Mouse (Mus musculus): ENCODE measurements around the gene Itpr2.

The Itpr2 gene

GRCm38 (mm10) chr6:146281176-146281899, 220.7 kb downstream of the Itpr2 start:
- intact Hi-C loops (cut with DNase I) = loop anchor here (5.0 kb wide), 1 partner anchor 56 kb away; no protein-coding TSS in a partner anchor

- intact Hi-C loops (cut with DNase I) = loop anchor here (5.0 kb wide), 1 partner anchor 446 kb away; no protein-coding TSS in a partner anchor
These were observed 228.8 kb downstream of the Itpr2 start for GRCm38 (mm10) chr6:146273256-146273655.

GRCm38 (mm10) chr6:146272253-146273036, 229.6 kb downstream of the Itpr2 start:
- intact Hi-C loops (cut with DNase I) = loop anchor here (5.0 kb wide), 1 partner anchor 445 kb away; no protein-coding TSS in a partner anchor

DNA sequence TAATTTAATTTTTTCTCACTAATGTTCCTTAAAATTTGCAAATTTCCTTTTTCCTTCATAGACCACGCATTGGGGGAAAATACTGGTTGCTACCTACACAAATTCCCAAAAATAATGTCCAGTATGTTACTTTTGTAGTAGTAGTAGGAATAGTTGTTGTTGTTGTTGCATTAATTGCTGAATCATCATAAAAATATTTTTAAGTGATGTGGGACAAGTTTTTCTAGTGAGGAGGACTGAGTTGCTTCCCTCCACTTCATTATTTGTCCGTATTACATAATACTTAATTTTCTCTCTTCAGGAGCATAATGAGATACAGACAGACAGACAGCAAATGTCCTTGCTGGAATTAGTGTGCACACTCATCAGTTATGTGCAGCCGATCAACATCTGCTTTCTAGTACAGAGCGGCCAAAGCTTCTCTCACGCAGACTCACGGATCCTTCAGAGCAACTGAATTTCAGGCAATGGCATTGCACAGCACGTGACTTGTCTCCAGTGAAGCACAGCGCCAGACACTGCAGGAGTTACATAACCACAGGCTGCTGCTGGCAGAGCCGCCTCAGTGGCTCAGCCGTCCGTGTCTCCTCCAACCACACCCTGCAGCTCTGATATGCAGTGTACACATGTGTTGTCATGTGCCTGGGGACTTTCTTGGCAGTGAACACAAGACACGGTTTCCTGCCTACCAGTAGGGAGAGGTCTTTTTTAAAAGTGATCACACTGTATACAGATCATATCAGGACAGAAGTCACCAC, 231.1 kb downstream of the Itpr2 start:
- intact Hi-C loops (cut with DNase I) = loop anchor here (5.0 kb wide), 1 partner anchor 444 kb away; no protein-coding TSS in a partner anchor

DNA sequence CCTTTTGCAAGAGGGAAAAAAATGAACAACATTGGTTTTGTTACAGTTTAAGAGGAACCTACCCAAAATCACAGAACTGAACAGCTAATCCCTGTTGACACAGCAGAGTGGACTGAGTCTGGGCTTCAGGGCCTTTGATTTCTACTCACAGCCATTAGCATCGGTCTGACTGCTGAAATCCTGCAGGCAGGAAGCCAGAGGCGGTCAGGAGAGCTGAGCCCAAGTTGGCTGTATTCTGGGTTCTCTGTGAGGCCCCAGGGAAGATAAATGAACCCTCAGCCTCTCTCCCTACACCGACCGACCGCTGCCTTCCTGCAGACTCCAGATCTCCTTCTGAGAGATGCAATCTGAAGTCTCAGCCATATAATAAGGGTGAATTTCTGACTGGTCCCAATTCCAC, 231.9 kb downstream of the Itpr2 start:
- intact Hi-C loops (cut with DNase I) = loop anchor here (5.0 kb wide), 1 partner anchor 443 kb away; no protein-coding TSS in a partner anchor

- intact Hi-C loops (cut with DNase I) = no loop called here
These were observed 232.7 kb downstream of the Itpr2 start for GRCm38 (mm10) chr6:146269291-146269690.

GRCm38 (mm10) chr6:146260674-146261376, 241.2 kb downstream of the Itpr2 start:
- intact Hi-C loops (cut with DNase I) = no loop called here

DNA sequence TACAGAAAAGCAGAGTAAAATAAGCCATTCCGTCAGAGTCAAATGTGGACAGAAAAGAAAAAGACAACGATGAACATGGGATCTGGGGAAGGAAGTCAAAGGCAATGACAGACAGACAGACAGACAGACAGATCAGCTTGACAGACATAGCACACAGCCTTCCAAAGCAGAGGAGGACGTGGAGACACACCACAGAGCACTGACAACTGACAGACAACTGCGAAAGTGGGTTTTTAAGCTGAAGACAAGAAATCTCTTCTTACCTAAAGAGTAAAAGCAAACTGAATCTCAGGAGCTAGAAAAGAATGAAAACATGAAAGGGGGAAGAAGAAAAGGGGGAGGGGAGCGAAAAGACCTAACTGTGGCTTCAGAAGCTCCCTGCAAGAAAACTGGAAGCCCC, 243.3 kb downstream of the Itpr2 start:
- intact Hi-C loops (cut with DNase I) = no loop called here

DNA sequence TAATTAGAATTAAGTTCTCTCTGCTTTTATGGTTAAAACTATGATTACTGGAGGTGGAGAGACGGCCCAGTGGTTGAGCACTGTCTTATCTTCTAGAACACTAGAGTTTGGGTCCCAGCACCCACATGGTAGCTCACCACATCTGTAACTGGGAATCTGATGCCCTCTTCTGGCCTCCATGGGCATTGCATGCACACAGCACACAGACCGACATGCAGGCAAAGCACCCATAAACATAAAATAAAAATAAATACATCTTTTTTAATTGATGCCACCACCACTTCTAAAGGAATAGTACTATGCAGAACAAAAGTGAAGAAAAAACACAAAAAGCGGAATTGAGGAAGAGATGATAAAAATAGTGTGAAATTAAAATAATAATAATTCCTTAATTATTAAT, 243.8 kb downstream of the Itpr2 start:
- intact Hi-C loops (cut with DNase I) = no loop called here

DNA sequence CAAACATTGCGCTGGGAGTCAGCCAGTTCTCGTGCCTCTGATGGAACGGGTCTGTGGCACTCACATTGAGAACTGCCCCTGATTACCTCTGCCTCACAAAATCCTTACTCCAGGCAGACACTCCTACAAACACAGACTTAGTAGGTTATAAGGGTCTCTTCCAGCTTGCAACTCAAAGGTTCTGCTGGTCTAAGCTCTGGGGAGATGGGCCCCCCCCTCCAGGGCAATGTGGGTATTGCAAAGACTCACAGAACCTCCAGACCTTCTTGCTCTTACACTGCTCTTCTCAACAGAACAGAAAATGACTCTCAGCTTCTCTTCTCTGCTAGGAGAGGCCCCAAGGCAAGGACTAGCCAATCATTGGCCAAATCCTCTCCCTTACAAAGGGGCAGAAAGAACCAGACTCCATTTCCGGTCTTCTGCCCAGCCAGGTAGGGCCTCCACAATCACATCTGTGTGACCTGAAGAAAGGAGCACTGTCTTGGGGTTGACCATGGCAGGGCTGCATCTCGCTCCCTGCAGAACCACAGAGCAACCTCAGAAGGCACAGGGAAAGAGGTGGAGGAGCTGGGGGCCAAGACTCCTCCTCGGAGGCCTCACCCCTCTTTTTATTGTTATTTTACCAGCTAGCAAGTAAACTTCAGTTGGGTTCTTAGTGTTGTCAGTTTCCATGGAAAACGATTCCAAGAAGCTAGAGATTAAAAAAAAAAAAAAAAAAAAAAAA, 244.9 kb downstream of the Itpr2 start:
- intact Hi-C loops (cut with DNase I) = no loop called here

- intact Hi-C loops (cut with DNase I) = no loop called here
These were observed 245.6 kb downstream of the Itpr2 start for GRCm38 (mm10) chr6:146256401-146256800.

DNA sequence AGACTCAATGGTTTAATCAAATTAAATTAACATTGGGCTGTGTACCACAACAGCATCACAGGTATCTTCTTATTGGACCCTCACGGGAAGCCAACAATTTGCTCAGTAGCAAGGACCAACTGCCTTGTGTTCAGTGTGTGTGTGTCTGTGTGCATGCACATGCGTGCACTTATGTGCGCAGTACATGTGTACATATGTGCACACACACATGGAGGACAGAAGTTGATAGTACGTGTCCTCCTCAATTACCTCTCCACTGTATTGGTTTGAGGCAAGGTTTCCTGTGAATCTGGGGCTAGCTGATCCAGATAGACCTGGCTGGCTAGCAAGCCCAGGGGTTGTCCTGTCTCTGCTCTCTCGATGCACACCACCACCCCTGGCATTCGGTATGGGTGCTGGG, 246.4 kb downstream of the Itpr2 start:
- intact Hi-C loops (cut with DNase I) = no loop called here

DNA sequence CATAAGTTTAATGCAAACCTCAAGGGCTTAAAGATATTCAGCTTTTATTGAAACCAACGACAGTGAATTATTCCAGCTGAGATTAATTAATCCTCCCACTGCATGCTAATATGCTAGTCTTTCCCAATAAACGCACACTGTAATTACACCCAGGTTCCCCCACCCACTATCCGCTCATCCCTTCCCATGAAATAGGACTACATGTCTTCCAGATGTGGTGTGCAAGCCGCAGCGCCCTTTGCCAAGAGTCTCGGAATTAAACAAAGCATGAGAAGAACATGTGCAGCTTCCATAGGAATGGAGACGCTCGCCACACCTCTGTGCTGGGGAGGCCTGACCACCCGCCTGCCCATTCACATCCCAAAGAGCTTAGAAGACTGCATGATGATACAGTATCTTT, 247.1 kb downstream of the Itpr2 start:
- intact Hi-C loops (cut with DNase I) = no loop called here

- intact Hi-C loops (cut with DNase I) = no loop called here
These were observed 247.7 kb downstream of the Itpr2 start for GRCm38 (mm10) chr6:146254216-146254820.

- intact Hi-C loops (cut with DNase I) = no loop called here
These were observed 252.9 kb downstream of the Itpr2 start for GRCm38 (mm10) chr6:146249096-146249495.

DNA sequence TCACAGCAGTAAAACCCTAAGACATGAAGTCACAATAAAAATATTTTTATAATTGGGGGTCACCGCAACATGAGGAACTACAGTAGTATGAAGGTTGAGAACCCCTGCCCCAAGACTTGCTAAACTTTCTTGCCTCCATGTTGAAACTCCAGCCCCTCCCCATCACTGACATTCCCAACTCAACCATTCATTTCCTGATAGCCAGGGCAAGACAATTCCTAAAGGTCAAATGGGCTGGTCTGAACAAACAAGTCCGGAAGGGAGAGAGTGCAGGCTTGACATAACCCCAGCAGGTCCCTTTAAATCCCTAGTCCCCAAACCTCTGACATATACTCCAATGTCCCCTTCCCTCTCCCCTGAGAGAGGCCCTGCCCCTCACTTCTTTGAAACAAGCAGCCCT, 253.7 kb downstream of the Itpr2 start:
- intact Hi-C loops (cut with DNase I) = no loop called here

DNA sequence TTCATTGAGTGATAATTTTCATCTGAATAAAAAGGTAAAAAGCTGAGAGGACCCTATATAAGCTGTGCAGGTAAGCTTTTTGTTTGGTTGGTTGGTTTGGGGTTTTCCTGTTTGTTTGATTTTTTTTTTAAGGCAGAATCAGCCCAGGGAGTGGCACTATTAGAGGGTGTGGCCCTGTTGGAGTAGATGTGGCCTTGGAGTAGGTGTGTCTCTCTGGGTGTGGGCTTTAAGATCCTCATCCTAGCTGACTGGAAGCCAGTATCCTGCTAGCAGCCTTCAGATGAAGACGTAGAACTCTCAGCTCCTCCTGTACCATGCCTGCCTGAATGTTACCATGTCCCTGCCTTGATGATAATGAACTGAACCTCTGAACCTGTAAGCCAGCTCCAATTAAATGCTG, 254.1 kb downstream of the Itpr2 start:
- intact Hi-C loops (cut with DNase I) = no loop called here

DNA sequence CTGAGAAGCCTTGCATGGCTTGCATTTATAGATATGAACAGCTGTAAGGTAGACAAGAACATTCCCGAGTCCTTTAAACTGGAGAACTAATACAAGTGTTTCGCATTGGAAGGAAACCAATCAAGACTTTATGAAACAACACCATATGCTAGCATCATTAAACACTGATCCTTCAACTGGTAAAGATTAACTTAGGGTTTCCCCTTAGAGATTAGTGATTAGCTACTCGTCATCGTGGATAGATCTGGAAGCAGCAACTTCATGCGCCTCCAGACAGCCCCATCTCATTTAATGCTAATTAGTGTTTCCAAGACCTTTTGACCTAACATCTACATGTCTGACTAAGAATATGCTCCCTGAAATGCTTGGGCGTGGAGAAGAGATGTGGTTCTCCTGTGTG, 255.7 kb downstream of the Itpr2 start:
- intact Hi-C loops (cut with DNase I) = no loop called here

DNA sequence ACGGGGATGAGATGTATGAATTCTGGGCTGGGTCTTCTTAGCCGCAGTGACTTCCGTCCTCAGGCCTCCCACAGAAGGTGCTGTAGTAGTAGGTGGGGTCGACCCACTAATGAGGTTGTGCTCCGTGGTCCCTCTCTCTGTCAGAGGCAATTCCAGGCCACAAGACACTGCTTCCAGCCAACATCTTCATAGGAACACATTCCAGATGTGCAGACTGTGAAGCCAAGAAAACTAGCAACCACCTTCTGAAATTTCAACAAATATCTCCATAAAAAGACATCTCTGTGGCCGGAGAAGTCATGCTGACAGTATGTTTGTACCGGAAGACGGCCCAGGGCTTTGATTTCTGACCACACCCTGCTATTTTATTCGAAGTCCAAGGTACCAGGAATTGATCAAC, 256.1 kb downstream of the Itpr2 start:
- intact Hi-C loops (cut with DNase I) = no loop called here

DNA sequence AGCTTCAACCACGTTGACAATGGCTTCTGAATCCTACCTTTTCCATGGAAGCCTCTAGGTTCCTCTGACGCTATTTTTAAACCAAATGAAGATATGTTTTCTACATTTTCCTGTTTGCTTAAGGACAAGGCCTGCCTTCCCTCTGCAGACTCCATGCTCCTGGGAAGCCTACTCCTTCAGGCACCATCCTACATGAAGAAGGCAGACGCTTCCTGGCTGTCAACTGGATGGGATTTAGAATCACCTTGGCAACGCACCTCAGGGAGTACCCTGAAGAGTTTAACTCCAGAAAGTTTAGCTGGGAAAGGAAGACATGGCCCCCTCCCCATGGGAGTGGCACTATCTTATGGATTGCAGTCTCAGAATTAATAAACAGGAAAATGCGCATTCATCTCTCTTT, 259.0 kb downstream of the Itpr2 start:
- intact Hi-C loops (cut with DNase I) = no loop called here

Data from adrenal gland (tissue).